Mouse (Mus musculus) midbrain, embryonic 10.5 days (tissue): ENCODE measurements around the gene Pdcl. TPM values are rescaled to one million over a fixed set of nuclear protein-coding genes. Genes with fewer than 3 reads are reported as not detected.

Experiments
- DNase-seq: peaks from one replicate; pipeline ENCODE4 v3.0.0-alpha.2; 2017; ENCODE audit warnings: low spot score
- H3K27ac ChIP-seq: fragments of 300-500 bp; sonication (generic); replicated peaks from 2 replicates; pipeline ENCODE4 v1.5.1; 2016; ENCODE audit warnings: mild to moderate bottlenecking
- H3K27me3 ChIP-seq: fragments of 300-500 bp; sonication (generic); 2 replicates; pipeline ENCODE4 v1.6.1; 2016; ENCODE audit warnings: low read depth, mild to moderate bottlenecking; ENCODE audit not compliant: poor library complexity, severe bottlenecking
- H3K36me3 ChIP-seq: fragments of 300-500 bp; sonication (generic); 2 replicates; pipeline ENCODE4 v1.6.1; 2016; ENCODE audit warnings: mild to moderate bottlenecking, moderate library complexity
- H3K4me1 ChIP-seq: fragments of 300-500 bp; sonication (generic); 2 replicates; pipeline ENCODE4 v1.6.1; 2016
- H3K4me3 ChIP-seq: fragments of 300-500 bp; sonication (generic); 2 replicates; pipeline ENCODE4 v1.5.1; 2016; ENCODE audit warnings: mild to moderate bottlenecking, moderate library complexity
- H3K9me3 ChIP-seq: fragments of 300-500 bp; sonication (generic); replicated peaks from 2 replicates; pipeline ENCODE4 v1.6.1; 2016; ENCODE audit warnings: mild to moderate bottlenecking
- WGBS: fragments of 180-500 bp; shearing (Covaris S2); methylation state at CpG from one replicate; pipeline ENCODE4 v1.1.7; 2016; 5-methylcytosine and 5-hydroxymethylcytosine counted together
- polyA plus RNA-seq: library from polyadenylated mRNA; unstranded; fragments of >200 nt; fragmentation: Nextera tagmentation; extraction: Ambion mirVana; gene quantifications from 2 replicates; pipeline ENCODE4 v1.2.1, GENCODE M21; 2016

The Pdcl gene
- polyA plus RNA-seq: 54.6 and 61.5 TPM in 2 replicates

- Histone ChIP-seq H3K4me1 (peaks cover 13% of the 10 kb centered on the region), H3K4me3 (peak within 1 kb of the TSS; percentile 76), H3K9me3 (no peaks in the 10 kb centered on the region), H3K36me3 (peaks cover 36% of the 10 kb centered on the region), H3K27ac (peak within 1 kb of the TSS; percentile 94), H3K27me3 (no peaks in the 10 kb centered on the region)
- WGBS: under 1% methylated on average over 42 of the region's 42 CpGs
- DNase-seq: peak; percentile 88
Measured at GRCm38 (mm10) chr2:37358633-37359540, at the start of gene Pdcl. Pdcl (minus strand) TSS chr2:37359332.

- WGBS: 83% methylated on average over 1 of the region's 1 CpGs
- DNase-seq: no peak
- H3K36me3 ChIP-seq: peaks cover 84% of the 10 kb centered on the region
- H3K27me3 ChIP-seq: no peaks in the 10 kb centered on the region
- H3K4me3 ChIP-seq: no peak overlapping the region
- no peak overlapping the region for H3K27ac ChIP-seq
- H3K4me1 ChIP-seq: no peaks in the 10 kb centered on the region
- no peaks in the 10 kb centered on the region for H3K9me3 ChIP-seq
Measured at GRCm38 (mm10) chr2:37395539-37395938, 36.4 kb upstream of the Pdcl start.

DNA sequence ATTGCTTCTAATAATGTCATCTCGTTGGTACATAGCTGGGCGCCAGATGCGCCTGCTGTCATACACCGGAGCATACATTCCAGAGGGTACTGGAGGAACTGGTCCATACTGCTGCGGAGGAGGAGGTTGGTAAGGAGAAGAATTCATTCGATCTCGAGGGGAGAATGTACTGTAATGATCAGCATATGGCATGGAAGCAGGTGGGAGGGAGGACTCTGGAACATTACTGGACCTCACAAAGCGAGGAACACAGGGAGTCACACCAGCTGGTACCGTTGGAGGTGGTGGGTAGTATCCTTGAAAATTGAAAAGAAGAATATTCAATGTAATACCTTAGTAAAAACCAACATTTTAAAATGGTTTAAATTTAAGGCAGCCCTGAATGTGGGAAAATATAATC lies 23.8 kb upstream of the Pdcl start:
- Histone ChIP-seq H3K36me3 (peaks cover 82% of the 10 kb centered on the region), H3K4me3 (no peak overlapping the region), H3K4me1 (no peaks in the 10 kb centered on the region), H3K9me3 (no peaks in the 10 kb centered on the region), H3K27ac (no peak overlapping the region), H3K27me3 (no peaks in the 10 kb centered on the region)
- 95% methylated on average over 9 of the region's 9 CpGs for WGBS
- no peak for DNase-seq

- Histone ChIP-seq H3K27ac (no peak overlapping the region), H3K36me3 (peaks cover 96% of the 10 kb centered on the region), H3K4me3 (no peak overlapping the region), H3K9me3 (no peaks in the 10 kb centered on the region), H3K4me1 (no peaks in the 10 kb centered on the region), H3K27me3 (no peaks in the 10 kb centered on the region)
- 78% methylated on average over 2 of the region's 2 CpGs for WGBS
- DNase-seq: peak; percentile 38
Measured at GRCm38 (mm10) chr2:37380189-37380588, 21.1 kb upstream of the Pdcl start.

DNA sequence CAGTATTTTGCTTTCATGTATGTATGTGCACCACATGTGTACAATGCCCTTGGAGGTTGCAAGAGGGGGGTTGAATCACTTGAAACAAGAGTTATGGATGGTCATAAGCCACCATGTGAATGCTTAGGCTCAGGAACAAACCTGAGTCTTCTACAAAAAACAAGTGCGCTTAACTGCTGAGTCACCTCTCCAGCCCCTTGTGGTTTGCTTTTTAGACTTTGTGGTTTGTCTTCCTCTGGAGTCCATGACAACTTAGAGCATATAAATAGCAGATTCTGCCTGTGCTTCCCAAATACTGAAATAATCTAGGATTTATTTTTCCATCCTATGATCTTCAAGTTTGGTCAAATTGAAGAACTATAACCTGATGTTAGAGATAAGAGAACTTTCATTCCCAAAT lies 16.9 kb upstream of the Pdcl start:
- no peak overlapping the region for H3K27ac ChIP-seq
- no peaks in the 10 kb centered on the region for H3K4me1 ChIP-seq
- H3K9me3 ChIP-seq: no peaks in the 10 kb centered on the region
- 88% methylated on average over 1 of the region's 1 CpGs for WGBS
- H3K4me3 ChIP-seq: no peak overlapping the region
- peaks cover 88% of the 10 kb centered on the region for H3K36me3 ChIP-seq
- no peaks in the 10 kb centered on the region for H3K27me3 ChIP-seq
- DNase-seq: no peak

DNA sequence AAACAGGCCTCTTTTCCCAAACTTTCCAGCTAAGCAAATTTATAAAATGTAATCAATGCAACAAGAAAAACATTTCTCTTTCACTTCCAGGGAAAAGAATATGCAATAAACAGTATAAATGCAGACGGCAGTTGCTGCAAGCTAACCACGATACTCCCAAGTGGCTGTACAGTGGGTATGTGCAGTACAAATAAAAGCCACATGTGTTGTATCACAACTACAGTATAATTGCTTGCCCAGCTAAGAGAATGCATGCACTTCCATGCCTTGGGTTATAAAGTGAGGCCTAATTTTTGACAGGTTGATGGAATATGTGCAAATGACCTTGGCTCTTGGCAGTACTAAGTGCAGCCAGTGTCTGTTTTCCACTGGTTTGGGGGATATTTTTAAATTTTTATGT lies 11.5 kb upstream of the Pdcl start:
- DNase-seq: no peak
- no peaks in the 10 kb centered on the region for H3K9me3 ChIP-seq
- H3K27me3 ChIP-seq: no peaks in the 10 kb centered on the region
- no peaks in the 10 kb centered on the region for H3K4me1 ChIP-seq
- peaks cover 44% of the 10 kb centered on the region for H3K36me3 ChIP-seq
- no peak overlapping the region for H3K27ac ChIP-seq
- no peak overlapping the region for H3K4me3 ChIP-seq
- 95% methylated on average over 2 of the region's 2 CpGs for WGBS

DNA sequence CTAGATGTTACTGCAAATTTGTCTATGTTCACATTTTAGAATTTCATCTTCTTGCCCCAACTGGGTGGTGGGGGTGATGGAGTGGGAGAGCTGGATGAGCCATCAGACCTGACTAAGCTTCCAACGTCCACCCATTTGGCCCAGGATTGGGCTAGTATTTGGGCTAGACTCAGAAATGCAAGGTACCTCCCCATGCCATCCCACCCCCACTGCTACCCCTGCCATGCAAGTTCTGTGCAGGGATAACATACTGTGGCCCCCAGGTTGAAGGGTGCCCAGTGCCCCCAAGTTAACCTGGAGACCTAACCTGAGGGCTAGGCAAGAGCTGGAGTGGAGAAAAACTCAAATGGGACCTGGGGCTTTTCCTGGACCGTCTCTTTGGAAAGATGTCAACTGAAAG lies 776 bp upstream of the Pdcl start:
- WGBS: 94% methylated on average over 2 of the region's 2 CpGs
- H3K36me3 ChIP-seq: peaks cover 26% of the 10 kb centered on the region
- no peaks in the 10 kb centered on the region for H3K9me3 ChIP-seq
- H3K27me3 ChIP-seq: no peaks in the 10 kb centered on the region
- H3K27ac ChIP-seq: no peak overlapping the region
- peaks cover 13% of the 10 kb centered on the region for H3K4me1 ChIP-seq
- peak overlapping the region; percentile 76; the same call in 1 of the 2 replicates for H3K4me3 ChIP-seq
- no peak for DNase-seq

DNA sequence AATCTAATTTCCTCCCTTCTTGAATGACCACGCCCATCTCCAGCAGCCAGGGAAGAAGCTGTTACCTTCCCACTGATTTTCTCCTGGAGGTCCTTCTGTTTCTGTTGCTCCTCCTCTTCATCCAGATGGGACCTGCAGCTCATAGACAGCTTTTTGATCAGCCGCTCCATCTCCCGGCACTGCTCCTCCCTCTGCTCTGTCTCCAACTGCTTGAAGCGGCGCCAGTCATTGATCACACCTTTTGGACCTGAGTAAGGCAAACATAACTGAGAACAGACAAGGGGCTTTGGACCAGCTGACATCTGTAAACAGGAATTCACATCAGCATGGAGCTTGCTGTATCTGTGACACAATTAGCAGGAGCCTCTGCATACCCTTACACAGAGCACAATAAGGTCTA lies 3.6 kb downstream of the Pdcl start:
- Histone ChIP-seq H3K27me3 (no peaks in the 10 kb centered on the region), H3K4me1 (peaks cover 13% of the 10 kb centered on the region), H3K4me3 (no peak overlapping the region), H3K36me3 (peaks cover 69% of the 10 kb centered on the region), H3K9me3 (no peaks in the 10 kb centered on the region), H3K27ac (no peak overlapping the region)
- no peak for DNase-seq
- whole genome bisulfite sequencing: 94% methylated on average over 5 of the region's 5 CpGs

DNA sequence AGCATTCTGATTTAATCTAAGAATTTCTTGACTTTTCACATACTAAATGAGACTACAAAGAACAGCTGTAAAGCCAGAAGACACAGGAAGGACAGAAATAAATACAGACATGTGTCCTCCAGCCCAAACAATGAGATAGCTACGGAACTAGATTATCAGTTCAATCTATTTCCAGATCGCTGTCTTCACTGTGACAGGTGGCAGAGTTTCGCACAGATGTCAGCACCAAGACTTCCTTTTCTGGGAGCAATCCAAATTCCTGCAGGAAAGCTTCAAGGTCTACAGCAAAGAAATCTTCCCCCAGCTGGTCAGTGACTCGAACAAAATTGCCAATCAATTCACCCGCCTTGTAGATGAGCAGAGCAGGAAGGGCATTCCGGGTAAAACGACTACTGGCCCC lies 7.5 kb downstream of the Pdcl start:
- no peaks in the 10 kb centered on the region for H3K9me3 ChIP-seq
- 94% methylated on average over 7 of the region's 7 CpGs for WGBS
- peaks cover 78% of the 10 kb centered on the region for H3K36me3 ChIP-seq
- no peak for DNase-seq
- H3K27ac ChIP-seq: no peak overlapping the region
- no peak overlapping the region for H3K4me3 ChIP-seq
- H3K27me3 ChIP-seq: no peaks in the 10 kb centered on the region
- no peaks in the 10 kb centered on the region for H3K4me1 ChIP-seq

DNA sequence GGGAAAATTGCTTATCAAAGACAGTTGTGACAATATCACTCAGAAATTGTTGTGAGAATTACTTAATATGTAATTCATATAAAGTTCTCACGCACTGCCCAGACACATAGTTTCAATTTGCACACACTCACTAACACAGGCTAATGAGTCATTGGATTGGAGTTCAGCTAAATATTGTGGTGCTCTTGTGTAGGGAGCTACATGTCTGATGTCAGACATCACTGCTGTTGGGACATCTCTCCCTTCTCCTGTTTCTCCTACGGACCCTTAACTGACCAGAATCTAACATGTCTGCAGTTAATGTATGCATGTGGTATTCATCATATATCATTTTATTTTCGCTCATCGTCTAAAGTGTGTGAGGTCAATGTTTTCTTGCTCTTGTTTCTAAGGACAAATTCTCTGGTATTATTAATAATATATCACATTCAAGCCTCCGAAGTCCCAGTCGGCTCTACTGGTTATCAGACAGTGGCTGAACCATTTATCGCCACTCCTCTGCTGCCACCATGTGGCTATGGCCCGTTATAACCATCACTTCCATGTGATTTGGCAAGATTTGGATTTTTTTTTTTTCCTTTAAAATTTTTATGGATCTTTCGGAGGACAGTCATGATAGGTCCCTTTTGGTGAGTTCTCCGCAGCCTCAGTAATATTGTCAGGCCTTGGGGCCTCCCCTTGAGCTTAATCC lies 20.5 kb downstream of the Pdcl start:
- no peaks in the 10 kb centered on the region for H3K9me3 ChIP-seq
- no peaks in the 10 kb centered on the region for H3K4me1 ChIP-seq
- no peaks in the 10 kb centered on the region for H3K36me3 ChIP-seq
- H3K27ac ChIP-seq: no peak overlapping the region
- H3K4me3 ChIP-seq: no peak overlapping the region
- H3K27me3 ChIP-seq: no peaks in the 10 kb centered on the region
- peak; percentile 28 for DNase-seq
- WGBS: 67% methylated on average over 10 of the region's 10 CpGs

GRCm38 (mm10) chr2:37333321-37333720 lies 25.8 kb downstream of the Pdcl start:
- WGBS: 89% methylated on average over 2 of the region's 2 CpGs
- no peak overlapping the region for H3K27ac ChIP-seq
- no peaks in the 10 kb centered on the region for H3K36me3 ChIP-seq
- H3K9me3 ChIP-seq: no peaks in the 10 kb centered on the region; the same call in 1 of the 2 replicates
- no peaks in the 10 kb centered on the region for H3K4me1 ChIP-seq
- no peak for DNase-seq
- H3K4me3 ChIP-seq: no peak overlapping the region
- no peaks in the 10 kb centered on the region for H3K27me3 ChIP-seq

GRCm38 (mm10) chr2:37326215-37326614 lies 32.9 kb downstream of the Pdcl start, which contains the start of gene Olfr368:
Olfr368 (plus strand) TSS chr2:37326515.
- Histone ChIP-seq H3K9me3 (no peaks in the 10 kb centered on the region), H3K4me1 (no peaks in the 10 kb centered on the region), H3K27ac (no peak within 1 kb of the TSS), H3K4me3 (no peak within 1 kb of the TSS), H3K27me3 (no peaks in the 10 kb centered on the region), H3K36me3 (no peaks in the 10 kb centered on the region)
- WGBS: 83% methylated on average over 1 of the region's 1 CpGs
- DNase-seq: no peak
